Mouse (Mus musculus) megakaryocyte, embryonic 14.5 days (primary cell): ENCODE data around the gene Olfr894.

Experiments used
- FLI1 ChIP-seq: IDR thresholded peaks from 2 replicates; pipeline ENCODE4 v1.6.1; 2012; ENCODE audit warnings: low read length, inconsistent platforms, mixed read lengths
- GATA1 ChIP-seq: IDR thresholded peaks from 3 replicates; pipeline ENCODE4 v1.6.1; 2012; ENCODE audit warnings: mixed read lengths, low read length, inconsistent platforms, borderline replicate concordance

- TF ChIP-seq GATA1 (no peak), FLI1 (no peak)
These were observed 9.8 kb upstream of the Olfr894 start, which contains the start of gene Olfr893 for GRCm38 (mm10) chr9:38208065-38208464.
